Mouse (Mus musculus): ENCODE measurements around the gene Gm9495.
A peak's percentile ranks its signal among the peaks of the same experiment; 100 is the strongest.
"Not testable (repeated sequence)": the region's sequence is repeated elsewhere in the genome, so short reads cannot be mapped to it uniquely, and the experiment has no call there.

Gm9495 gene

DNA sequence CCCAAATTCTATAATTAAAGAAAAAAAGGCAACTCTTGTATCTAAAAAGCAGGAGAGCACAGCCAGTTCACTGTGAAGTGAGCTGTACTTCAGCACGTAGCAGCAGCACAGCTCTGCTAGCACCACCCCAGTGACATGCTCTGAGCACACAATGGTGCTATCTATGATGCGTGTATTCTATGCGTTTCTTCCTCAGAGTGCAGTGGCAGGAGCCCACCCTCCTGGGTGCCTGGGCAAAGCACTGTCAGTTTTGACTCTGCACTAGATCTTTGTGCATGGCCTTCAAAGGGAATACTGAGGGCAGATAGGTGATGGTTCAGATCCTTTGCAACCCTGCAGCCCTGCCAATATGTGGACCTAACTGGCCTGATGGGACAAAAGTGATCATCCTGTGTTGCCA lies at the start of gene Gm9495:
TSS of gene Gm9495 (minus strand) at position 101 of the 400 bp plus-strand sequence.
- DNase-seq (ENCODE audit: low read depth) = not testable (repeated sequence)

DNA sequence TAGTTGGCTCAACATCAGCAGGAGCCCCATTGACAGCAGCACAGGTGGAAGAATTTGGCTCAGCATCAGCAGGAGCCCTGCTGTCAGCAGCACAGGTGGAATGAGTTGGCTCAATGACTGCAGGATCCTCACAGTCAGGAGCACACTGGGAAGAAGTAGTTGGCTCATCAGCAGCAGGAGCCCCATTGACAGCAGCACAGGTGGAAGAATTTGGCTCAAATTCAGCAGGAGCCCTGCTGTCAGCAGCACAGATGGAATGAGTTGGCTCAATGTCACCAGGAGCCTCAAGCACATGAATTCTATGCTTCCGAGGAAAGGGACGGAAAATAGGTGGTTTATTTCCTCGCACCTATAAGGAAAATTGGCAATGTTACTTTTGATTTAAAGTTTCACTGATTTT lies 21.6 kb upstream of the Gm9495 start:
- DNase-seq (ENCODE audit: low read depth) = not testable (repeated sequence)

DNA sequence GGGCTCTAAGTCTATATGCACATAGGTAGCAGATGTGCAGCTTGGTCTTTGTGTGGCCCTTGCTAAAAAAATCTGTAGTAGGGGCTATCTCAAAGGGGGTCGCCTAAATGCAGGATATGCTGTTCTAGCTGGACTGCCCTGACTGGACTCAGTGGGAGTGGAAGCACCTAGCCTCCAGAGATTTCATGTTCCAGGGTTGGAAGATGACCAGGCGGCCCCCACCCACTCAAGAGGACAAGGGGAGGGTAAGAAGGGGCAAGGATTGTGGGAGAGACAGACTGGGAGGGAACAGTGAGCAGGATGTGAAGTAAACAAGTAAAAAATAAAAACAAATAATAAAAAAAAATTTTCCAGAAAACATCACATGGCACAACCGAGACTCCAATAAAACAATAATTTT lies 33.3 kb downstream of the Gm9495 start:
- not testable (repeated sequence) for DNase-seq (ENCODE audit: low read depth)

DNA sequence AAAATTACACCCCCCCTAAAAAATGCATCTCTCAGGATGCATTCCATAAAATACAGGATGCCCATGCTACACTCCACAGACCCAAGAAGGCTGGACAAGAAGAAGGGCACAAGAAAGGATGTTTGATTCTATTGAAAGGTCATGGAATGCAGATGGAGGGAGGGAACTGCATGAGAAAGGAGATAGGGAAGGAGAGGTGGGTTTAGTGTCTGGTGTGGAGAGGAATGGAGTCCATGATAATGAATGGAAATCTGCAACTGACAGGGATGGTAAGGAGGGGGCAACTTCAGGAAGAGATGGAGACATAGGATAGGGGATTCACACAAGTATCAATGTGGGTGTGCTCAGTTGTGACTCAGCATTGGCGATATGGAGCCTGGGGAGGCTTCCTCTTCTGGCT lies 39.0 kb downstream of the Gm9495 start:
- no peak for DNase-seq (ENCODE audit: low read depth)

DNA sequence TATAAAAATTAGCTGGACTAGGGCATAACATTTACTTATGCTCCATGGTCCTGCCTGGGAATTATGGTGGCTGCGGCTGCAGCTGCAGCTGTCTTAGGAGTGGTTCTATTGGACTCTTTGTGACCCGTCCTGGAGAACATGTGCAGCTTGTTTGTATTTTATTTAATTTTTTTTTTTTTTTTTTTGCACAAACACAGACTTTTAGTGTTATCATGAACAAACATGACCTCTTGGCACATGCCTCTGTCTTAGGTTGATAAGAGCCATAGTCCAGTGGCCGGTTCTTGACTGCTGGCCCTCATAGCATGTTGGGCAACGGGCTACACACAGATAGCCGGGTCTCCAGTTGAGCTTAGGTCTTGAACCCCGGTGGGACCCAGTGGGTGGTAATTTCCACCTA lies 48.6 kb downstream of the Gm9495 start:
- DNase-seq (ENCODE audit: low read depth) = no peak

DNA sequence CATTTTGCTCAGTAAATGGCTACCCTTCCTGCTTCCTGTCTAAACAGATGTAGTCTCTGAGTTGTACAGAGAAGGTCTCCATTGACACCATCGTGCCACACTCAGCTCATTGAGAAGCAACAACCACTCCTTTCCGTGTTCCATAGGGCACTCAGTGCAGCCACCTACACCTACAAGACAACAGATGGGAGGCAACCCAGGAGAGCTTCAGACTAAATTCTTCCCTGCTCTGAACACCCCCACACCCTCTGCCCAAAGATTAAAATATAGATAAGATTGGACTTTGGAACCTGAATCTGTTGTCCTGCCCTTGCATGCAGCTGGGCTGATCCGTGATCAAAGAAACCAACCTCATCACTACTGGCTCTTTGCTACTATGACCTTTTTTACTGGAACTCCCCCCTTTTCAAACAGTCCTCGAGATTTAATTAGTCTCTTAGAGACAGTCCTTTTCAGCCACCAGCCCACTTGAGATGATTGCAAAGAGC lies 53.4 kb downstream of the Gm9495 start:
- DNase-seq (ENCODE audit: low read depth) = no peak

DNA sequence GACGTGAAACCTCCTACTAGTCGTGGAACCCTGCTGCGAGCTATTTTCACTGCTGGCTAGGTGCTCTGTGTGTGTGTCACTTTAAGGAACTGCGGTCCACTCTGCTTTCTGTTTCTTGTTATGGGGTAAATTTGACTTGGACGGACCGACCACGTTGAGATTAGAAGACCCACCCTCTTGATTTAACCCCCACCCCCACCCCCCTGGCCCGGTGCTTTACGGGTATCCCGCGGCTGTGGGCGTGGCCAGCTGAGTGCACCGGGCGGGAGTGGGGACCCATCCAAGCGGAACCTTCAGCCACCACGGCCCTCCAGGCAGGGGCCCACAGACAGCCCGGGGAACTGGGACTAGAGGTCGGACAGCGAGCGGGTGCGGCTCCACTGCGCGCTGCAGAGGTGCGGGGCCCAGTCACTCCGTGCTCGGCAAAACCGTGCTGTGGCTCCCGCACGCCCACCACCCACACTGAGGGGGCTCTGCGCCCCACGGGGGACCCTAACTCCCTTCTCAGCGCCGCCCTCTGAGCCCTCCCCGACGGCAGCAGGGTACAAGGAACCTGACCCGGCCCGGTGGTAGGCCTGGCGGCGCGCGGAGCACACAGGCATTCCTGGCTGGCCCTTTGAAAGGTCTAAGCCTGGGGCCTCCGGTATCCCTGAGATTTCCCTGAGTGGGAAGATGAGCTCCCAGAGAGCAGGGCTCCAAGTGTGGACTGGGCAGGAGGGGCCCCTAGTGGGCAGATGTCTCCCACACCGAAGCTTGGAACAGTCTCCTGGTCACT lies 54.0 kb downstream of the Gm9495 start:
- DNase-seq (ENCODE audit: low read depth) = no peak

DNA sequence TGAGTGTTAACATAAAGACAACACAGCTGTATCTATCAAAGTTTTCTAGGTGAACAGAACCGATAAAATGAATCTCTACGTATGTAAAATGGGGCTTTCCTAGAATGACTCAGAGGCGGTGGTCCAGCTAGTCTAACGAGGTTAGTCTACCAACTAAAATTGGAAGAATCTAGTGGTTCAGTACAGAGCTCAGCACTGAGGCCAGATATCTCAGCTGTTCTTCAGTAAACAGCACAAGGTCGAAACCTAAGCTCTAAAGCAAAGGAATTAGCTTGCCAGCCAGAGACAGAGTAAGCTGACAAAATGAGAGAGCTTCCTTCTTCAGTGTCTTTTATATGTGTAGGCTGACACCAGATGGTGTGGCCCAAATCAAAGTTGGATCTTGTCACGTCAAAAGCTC lies 57.2 kb downstream of the Gm9495 start:
- no peak for DNase-seq (ENCODE audit: low read depth)

DNA sequence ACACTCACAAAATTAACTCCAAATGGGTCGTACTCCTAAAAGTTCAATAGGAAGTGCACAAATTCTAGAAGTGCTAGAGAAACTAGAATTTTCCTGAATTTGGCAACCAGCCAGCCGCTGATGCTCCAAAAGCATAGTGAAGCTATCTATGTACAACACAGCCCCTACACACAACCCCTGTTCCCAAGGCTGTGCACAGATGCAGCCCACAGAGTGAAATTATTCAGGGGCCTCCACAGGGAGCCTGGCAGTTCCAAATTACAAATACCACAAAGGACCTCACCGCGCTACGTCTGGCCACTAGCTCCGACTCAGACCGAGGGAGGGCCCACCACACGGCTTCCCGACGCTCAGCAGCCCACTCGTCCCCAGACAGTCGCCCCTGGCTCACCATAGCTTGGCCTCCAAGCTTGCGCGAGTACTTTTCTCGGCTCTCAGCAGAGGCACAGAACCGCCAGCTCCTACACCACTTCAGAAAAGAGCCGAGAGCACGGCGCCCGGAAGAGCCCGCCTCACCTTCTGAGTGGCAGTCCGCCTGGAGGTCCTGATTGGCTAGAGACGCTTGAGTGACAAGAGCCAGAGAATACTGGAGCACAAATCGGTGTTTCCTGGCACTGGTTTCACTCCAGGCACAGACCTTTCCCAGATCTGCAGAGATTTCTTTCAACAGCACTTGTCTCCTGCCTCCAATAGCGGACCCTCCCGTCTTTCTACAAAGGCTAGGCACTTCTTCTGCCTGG lies 58.1 kb downstream of the Gm9495 start:
- peak; percentile 73 for DNase-seq (ENCODE audit: low read depth)

DNA sequence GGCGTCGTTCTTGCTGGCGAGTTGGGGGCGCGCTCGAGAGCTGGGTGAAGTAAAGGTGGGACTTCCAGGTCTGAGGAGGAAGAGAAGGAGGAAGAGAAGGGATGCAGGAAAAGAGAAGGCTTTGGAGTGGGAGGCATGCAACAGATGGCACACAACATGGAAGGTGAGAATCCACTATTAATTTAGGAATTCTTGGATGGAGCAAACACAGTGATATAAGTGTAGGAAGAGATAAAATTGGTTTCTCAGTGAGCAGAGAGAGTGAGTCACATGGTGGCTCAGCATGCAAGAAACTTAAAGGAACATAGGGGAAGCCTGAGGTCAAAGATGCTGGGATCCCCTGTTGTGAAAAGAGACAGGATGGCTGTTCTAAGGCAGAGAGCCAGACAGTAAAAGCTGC lies 69.0 kb downstream of the Gm9495 start:
- no peak for DNase-seq (ENCODE audit: low read depth)

Data from c-Kit-positive CD71-positive TER-119-negative erythroid progenitor cells, embryonic 14.5 days (primary cell).